In the genomic region with DNA sequence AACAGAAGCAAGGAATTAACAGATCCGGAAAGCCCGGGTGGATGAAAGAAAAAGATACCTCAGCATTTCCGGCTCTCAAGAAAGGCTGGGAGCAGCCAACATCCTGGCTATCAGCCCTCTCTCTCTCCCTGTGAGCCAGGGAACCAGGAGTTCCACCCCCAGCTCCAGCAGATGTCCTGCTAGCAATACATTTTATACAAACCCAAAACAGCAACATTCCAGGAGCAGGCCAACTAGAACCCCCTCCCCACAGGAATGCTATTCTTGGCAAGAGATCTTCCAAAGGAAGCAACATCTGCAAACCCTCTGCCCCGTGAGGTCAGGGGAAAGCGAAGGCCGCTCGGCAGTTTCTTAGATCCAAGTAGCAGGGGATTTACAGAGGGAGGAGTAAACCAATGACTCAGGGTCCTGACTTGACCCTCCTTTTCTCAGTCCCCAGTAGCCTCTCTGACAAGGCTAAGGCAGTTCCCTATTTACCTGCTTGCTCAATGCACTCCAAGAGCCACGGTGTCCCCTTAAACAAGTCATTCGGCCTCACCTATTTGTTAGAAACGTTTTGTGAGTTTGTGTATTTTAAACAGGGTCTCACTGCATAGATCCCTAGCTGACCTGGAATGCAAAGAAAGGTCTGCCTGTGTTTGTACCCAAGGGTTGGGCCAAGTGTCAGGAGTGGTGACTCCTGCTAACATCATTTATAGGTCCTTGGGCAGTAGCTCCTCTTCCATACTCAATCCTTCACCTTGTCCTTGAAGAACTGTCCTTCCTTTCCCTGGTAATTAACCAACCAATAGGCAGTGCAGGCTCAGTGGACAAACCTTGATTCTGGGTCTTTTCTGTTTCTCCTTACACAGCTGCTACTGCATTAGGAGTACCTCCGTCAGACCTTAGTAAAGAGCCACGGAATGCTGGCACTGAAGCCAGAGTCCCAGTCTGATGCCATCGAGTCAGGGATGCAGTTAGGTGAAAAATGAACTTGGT, we compare ENCODE assay signal across 9 mouse cellular contexts. TPM values are rescaled to one million over a fixed set of nuclear protein-coding genes. Genes with fewer than 3 reads are reported as not detected.
A peak's percentile ranks its signal among the peaks of the same experiment; 100 is the strongest.
DNase-seq lines count a peak whose midpoint lies in the region; ATAC-seq and TF ChIP-seq lines count a peak whose summit lies in the region.
"Had no signal": no experiment of that assay in that cellular context is flagged by ENCODE, and none has a peak within 500 bp of the region (broad histone marks: within the 10 kb centered on the region; RNA-seq: fewer than 3 reads in every experiment).

No protein-coding gene starts in this region.

- H3K4me3 ChIP-seq in forebrain, postnatal 0 days (ENCODE audit: low read depth, low read length): no peak overlapping the region
- no peak overlapping the region for H3K4me3 ChIP-seq in forebrain, embryonic 15.5 days
- H3K4me3 ChIP-seq in lung, postnatal 0 days (ENCODE audit: low read depth, low read length): no peak overlapping the region

- intact Hi-C loops in heart, postnatal 14 days (cut with DNase I): loop anchor here (5.0 kb wide), 1 partner anchor 56 kb away; no protein-coding TSS in a partner anchor

- no peaks in the 10 kb centered on the region for H3K9me3 ChIP-seq in forebrain, postnatal 0 days (ENCODE audit: low read length)
- no peaks in the 10 kb centered on the region for H3K9me3 ChIP-seq in forebrain, embryonic 15.5 days
- no peaks in the 10 kb centered on the region for H3K9me3 ChIP-seq in lung, postnatal 0 days (ENCODE audit: low read length)

- no peak overlapping the region for H3K4me2 ChIP-seq in forebrain, postnatal 0 days (ENCODE audit: low read depth)
- no peak overlapping the region for H3K4me2 ChIP-seq in forebrain, embryonic 15.5 days (replicated peaks)
- no peak overlapping the region for H3K4me2 ChIP-seq in lung, postnatal 0 days (replicated peaks; ENCODE audit: low read depth, low read length)

- WGBS in forebrain, postnatal 0 days: 60% methylated on average over 13 of the region's 13 CpGs
- 69% methylated on average over 13 of the region's 13 CpGs for WGBS in forebrain, embryonic 15.5 days
- 44% methylated on average over 13 of the region's 13 CpGs for WGBS in lung, postnatal 0 days

- H3K4me1 ChIP-seq in forebrain, postnatal 0 days (ENCODE audit: insufficient read depth): no peaks in the 10 kb centered on the region
- no peaks in the 10 kb centered on the region for H3K4me1 ChIP-seq in forebrain, embryonic 15.5 days
- 0 out of 2 replicates have a peak, but pooled peaks cover 10% of the 10 kb centered on the region for H3K4me1 ChIP-seq in lung, postnatal 0 days (ENCODE audit: insufficient read depth, low read depth, low read length)

- ATAC-seq in forebrain, postnatal 0 days: no peak
- no peak for ATAC-seq in forebrain, embryonic 15.5 days (replicated peaks)
- ATAC-seq in lung, postnatal 0 days: peak; percentile 36
- no peak for ATAC-seq in activated CD4-positive, CD25-positive, alpha-beta regulatory T cell, adult 4 months

- 0 out of 2 replicates have a peak overlapping the region, but pooled peaks have one; percentile 4 for H3K27ac ChIP-seq in forebrain, postnatal 0 days (ENCODE audit: low read depth, low read length)
- no peak overlapping the region; the same call in 1 of the 2 replicates for H3K27ac ChIP-seq in forebrain, embryonic 15.5 days (replicated peaks)
- H3K27ac ChIP-seq in lung, postnatal 0 days (ENCODE audit: low read length): peak overlapping the region; percentile 60

- H3K9ac ChIP-seq in forebrain, postnatal 0 days: no peak overlapping the region
- no peak overlapping the region for H3K9ac ChIP-seq in forebrain, embryonic 15.5 days (replicated peaks)
- H3K9ac ChIP-seq in lung, postnatal 0 days (replicated peaks; ENCODE audit: low read depth): no peak overlapping the region

- peak; percentile 42; the same call in 1 of the 2 replicates for TF ChIP-seq EP300 in lung, postnatal 0 days (IDR thresholded peaks at IDR 0.05)

- H3K27me3 ChIP-seq in forebrain, postnatal 0 days (ENCODE audit: insufficient read depth, low read length): no peaks in the 10 kb centered on the region
- H3K27me3 ChIP-seq in forebrain, embryonic 15.5 days: no peaks in the 10 kb centered on the region
- H3K27me3 ChIP-seq in lung, postnatal 0 days (replicated peaks; ENCODE audit: insufficient read depth, low read length): no peaks in the 10 kb centered on the region

- no peak for TF ChIP-seq CTCF in forebrain, postnatal 0 days (IDR thresholded peaks at IDR 0.05; ENCODE audit: low read depth)
- no peak for TF ChIP-seq CTCF in lung, postnatal 0 days (IDR thresholded peaks at IDR 0.05)

- peaks cover 49% of the 10 kb centered on the region for H3K36me3 ChIP-seq in forebrain, postnatal 0 days (ENCODE audit: insufficient read depth)
- H3K36me3 ChIP-seq in forebrain, embryonic 15.5 days: peaks cover 54% of the 10 kb centered on the region
- peaks cover 37% of the 10 kb centered on the region for H3K36me3 ChIP-seq in lung, postnatal 0 days (ENCODE audit: insufficient read depth, low read length)

- peak; percentile 8 for DNase-seq in forebrain, postnatal 0 days
- DNase-seq in right cerebral cortex, adult 2 months (ENCODE audit: low spot score in 2 of 2): peak; percentile 45 to 58
- DNase-seq in right cerebral cortex, postnatal 4 days: no peak
- peak; percentile 46 to 60 for DNase-seq in heart, postnatal 14 days
- DNase-seq in lung, postnatal 0 days (ENCODE audit: low spot score): peak; percentile 76
- no peak for DNase-seq in urinary bladder, adult 2 months (ENCODE audit: low spot score)

RNA-seq across cellular contexts. Expression of gene Il34, which starts 3.1 kb away (rescaled TPM):
- 10.2 and 11.1 TPM in 2 replicates for total RNA-seq in forebrain, postnatal 0 days (2014; rRNA removed)
- polyA plus RNA-seq in forebrain, postnatal 0 days (2015; fragmentation: Nextera tagmentation; extraction: Ambion mirVana): 8.8 and 9.1 TPM in 2 replicates
- polyA plus RNA-seq in forebrain, embryonic 15.5 days (2015; fragmentation: Nextera tagmentation; extraction: Ambion mirVana): 2.5 and 3.4 TPM in 2 replicates
- total RNA-seq in heart, postnatal 14 days (2021): 10 to 100 TPM in 1 of 2 experiments, 1 to 10 TPM in 1; 10.0 to 10.1 TPM
- 23.3 and 29.6 TPM in 2 replicates for polyA plus RNA-seq in lung, postnatal 0 days (2015; fragmentation: Nextera tagmentation; extraction: Ambion mirVana)
- 11.3 and 13.4 TPM in 2 replicates for polyA plus RNA-seq in urinary bladder, adult 2 months (2012; rRNA removed)
- not detected for polyA plus RNA-seq in activated CD4-positive, CD25-positive, alpha-beta regulatory T cell, adult 4 months (2017; shearing (Covaris generic))
- total RNA-seq: hematopoietic stem cell, adult 5-6 weeks had no signal

RNA-seq across cellular contexts. Expression of gene Cog4, which starts 37.6 kb away (rescaled TPM):
- 50.5 and 63.5 TPM in 2 replicates for total RNA-seq in forebrain, postnatal 0 days (2014; rRNA removed)
- 35.2 and 45.3 TPM in 2 replicates for polyA plus RNA-seq in forebrain, postnatal 0 days (2015; fragmentation: Nextera tagmentation; extraction: Ambion mirVana)
- 67.1 and 70.0 TPM in 2 replicates for polyA plus RNA-seq in forebrain, embryonic 15.5 days (2015; fragmentation: Nextera tagmentation; extraction: Ambion mirVana)
- total RNA-seq in heart, postnatal 14 days (2021): 10 to 100 TPM; 63.5 to 67.0 TPM
- polyA plus RNA-seq in lung, postnatal 0 days (2015; fragmentation: Nextera tagmentation; extraction: Ambion mirVana): 43.3 and 46.4 TPM in 2 replicates
- 40.9 and 43.1 TPM in 2 replicates for polyA plus RNA-seq in urinary bladder, adult 2 months (2012; rRNA removed)
- polyA plus RNA-seq in activated CD4-positive, CD25-positive, alpha-beta regulatory T cell, adult 4 months (2017; shearing (Covaris generic)): 10 to 100 TPM; 52.3 to 53.6 TPM

RNA-seq across cellular contexts. Expression of gene Sf3b3, which starts 37.8 kb away (rescaled TPM):
- total RNA-seq in forebrain, postnatal 0 days (2014; rRNA removed): 80.3 and 99.2 TPM in 2 replicates
- polyA plus RNA-seq in forebrain, postnatal 0 days (2015; fragmentation: Nextera tagmentation; extraction: Ambion mirVana): 52.9 and 64.8 TPM in 2 replicates
- 121 TPM in 2 replicates for polyA plus RNA-seq in forebrain, embryonic 15.5 days (2015; fragmentation: Nextera tagmentation; extraction: Ambion mirVana)
- total RNA-seq in heart, postnatal 14 days (2021): 10 to 100 TPM; 42.6 to 49.2 TPM
- 41.1 and 45.3 TPM in 2 replicates for polyA plus RNA-seq in lung, postnatal 0 days (2015; fragmentation: Nextera tagmentation; extraction: Ambion mirVana)
- 32.3 and 37.1 TPM in 2 replicates for polyA plus RNA-seq in urinary bladder, adult 2 months (2012; rRNA removed)
- polyA plus RNA-seq in activated CD4-positive, CD25-positive, alpha-beta regulatory T cell, adult 4 months (2017; shearing (Covaris generic)): 10 to 100 TPM; 79.7 to 89.2 TPM

Comparison
In these comparisons a context has a peak if more than half of its experiments do, and no peak if none do; other contexts are left out.
1. DNase-seq: peak in forebrain, postnatal 0 days (single experiment), right cerebral cortex, adult 2 months (2 of 2), heart, postnatal 14 days (2 of 2) and lung, postnatal 0 days (single experiment); none in right cerebral cortex, postnatal 4 days (single experiment) and urinary bladder, adult 2 months (single experiment).